Mouse (Mus musculus): ENCODE data around the gene Gmeb2. TPM values are rescaled to one million over a fixed set of nuclear protein-coding genes. Genes with fewer than 3 reads are reported as not detected.

Gmeb2 gene
- total and polyA plus RNA-seq, 3 experiments = 8.5 to 10.2 (median 9.4) TPM

- intact Hi-C loops (cut with DNase I) = no loop called here
- no peaks in the 10 kb centered on the region for H3K4me1 ChIP-seq (ENCODE audit: control insufficient read depth, insufficient read depth, low read length)
- WGBS = 18% methylated on average over 30 of the region's 30 CpGs
- H3K36me3 ChIP-seq (ENCODE audit: control insufficient read depth, insufficient read depth, low read length) = no peaks in the 10 kb centered on the region
- DNase-seq = peak; percentile 35 to 55
- no peak overlapping the region for H3K27ac ChIP-seq
- H3K79me2 ChIP-seq (replicated peaks; ENCODE audit: control insufficient read depth, insufficient read depth, low read length) = no peaks in the 10 kb centered on the region
- H3K27me3 ChIP-seq (ENCODE audit: control insufficient read depth, insufficient read depth, low read length) = no peaks in the 10 kb centered on the region
- H3K9ac ChIP-seq (ENCODE audit: low read depth, low read length) = no peak overlapping the region
- H3K4me3 ChIP-seq = no peak overlapping the region
- peak; percentile 73 for TF ChIP-seq CTCF (IDR thresholded peaks at IDR 0.05)
- TF ChIP-seq EP300 (IDR thresholded peaks at IDR 0.05; ENCODE audit: insufficient read depth, low read depth, low read length) = no peak
Measured at GRCm38 (mm10) chr2:181307144-181307804, 19.4 kb upstream of the Gmeb2 start.

- intact Hi-C loops (cut with DNase I) = no loop called here
- Histone ChIP-seq H3K79me2 (replicated peaks; ENCODE audit: control insufficient read depth, insufficient read depth, low read length) (no peaks in the 10 kb centered on the region; the same call in 1 of the 2 replicates), H3K27ac (no peak overlapping the region), H3K27me3 (ENCODE audit: control insufficient read depth, insufficient read depth, low read length) (no peaks in the 10 kb centered on the region), H3K4me1 (ENCODE audit: control insufficient read depth, insufficient read depth, low read length) (no peaks in the 10 kb centered on the region), H3K4me3 (no peak overlapping the region), H3K36me3 (ENCODE audit: control insufficient read depth, insufficient read depth, low read length) (no peaks in the 10 kb centered on the region), H3K9ac (ENCODE audit: low read depth, low read length) (no peak overlapping the region)
- TF ChIP-seq POLR2A (IDR thresholded peaks at IDR 0.05; ENCODE audit: insufficient read depth, low read depth, low read length) (no peak), EP300 (IDR thresholded peaks at IDR 0.05; ENCODE audit: insufficient read depth, low read depth, low read length) (no peak), CTCF (IDR thresholded peaks at IDR 0.05) (no peak)
- 77% methylated on average over 1 of the region's 1 CpGs for WGBS
- no peak for DNase-seq
Measured at GRCm38 (mm10) chr2:181304944-181305343, 17.1 kb upstream of the Gmeb2 start.

- intact Hi-C loops (cut with DNase I) = no loop called here
- H3K9ac ChIP-seq (ENCODE audit: low read depth, low read length) = no peak overlapping the region
- DNase-seq = no peak
- H3K27me3 ChIP-seq (ENCODE audit: control insufficient read depth, insufficient read depth, low read length) = no peaks in the 10 kb centered on the region
- no peaks in the 10 kb centered on the region; the same call in 1 of the 2 replicates for H3K79me2 ChIP-seq (replicated peaks; ENCODE audit: control insufficient read depth, insufficient read depth, low read length)
- whole genome bisulfite sequencing = 28% methylated on average over 3 of the region's 3 CpGs
- no peak overlapping the region for H3K27ac ChIP-seq
- no peaks in the 10 kb centered on the region for H3K36me3 ChIP-seq (ENCODE audit: control insufficient read depth, insufficient read depth, low read length)
- H3K4me3 ChIP-seq = no peak overlapping the region
- H3K4me1 ChIP-seq (ENCODE audit: control insufficient read depth, insufficient read depth, low read length) = no peaks in the 10 kb centered on the region
- no peak for TF ChIP-seq EP300 (IDR thresholded peaks at IDR 0.05; ENCODE audit: insufficient read depth, low read depth, low read length)
- no peak for TF ChIP-seq CTCF (IDR thresholded peaks at IDR 0.05)
- TF ChIP-seq POLR2A (IDR thresholded peaks at IDR 0.05; ENCODE audit: insufficient read depth, low read depth, low read length) = no peak
Measured at GRCm38 (mm10) chr2:181302041-181302440, 14.2 kb upstream of the Gmeb2 start.

- H3K4me3 ChIP-seq = no peak overlapping the region
- peaks cover 11% of the 10 kb centered on the region for H3K4me1 ChIP-seq (ENCODE audit: control insufficient read depth, insufficient read depth, low read length)
- no peak for DNase-seq
- H3K79me2 ChIP-seq (replicated peaks; ENCODE audit: control insufficient read depth, insufficient read depth, low read length) = peaks cover 6% of the 10 kb centered on the region
- 33% methylated on average over 1 of the region's 1 CpGs for WGBS
- H3K27ac ChIP-seq = no peak overlapping the region
- peaks cover 13% of the 10 kb centered on the region for H3K36me3 ChIP-seq (ENCODE audit: control insufficient read depth, insufficient read depth, low read length)
- intact Hi-C loops (cut with DNase I) = no loop called here
- TF ChIP-seq EP300 (IDR thresholded peaks at IDR 0.05; ENCODE audit: insufficient read depth, low read depth, low read length) (no peak), POLR2A (IDR thresholded peaks at IDR 0.05; ENCODE audit: insufficient read depth, low read depth, low read length) (no peak), CTCF (IDR thresholded peaks at IDR 0.05) (no peak)
- no peaks in the 10 kb centered on the region for H3K27me3 ChIP-seq (ENCODE audit: control insufficient read depth, insufficient read depth, low read length)
- H3K9ac ChIP-seq (ENCODE audit: low read depth, low read length) = no peak overlapping the region
Measured at GRCm38 (mm10) chr2:181290937-181291336, 3.1 kb upstream of the Gmeb2 start.

GRCm38 (mm10) chr2:181288691-181289090 lies 856 bp upstream of the Gmeb2 start:
- H3K27me3 ChIP-seq (ENCODE audit: control insufficient read depth, insufficient read depth, low read length) = no peaks in the 10 kb centered on the region
- peaks cover 9% of the 10 kb centered on the region for H3K79me2 ChIP-seq (replicated peaks; ENCODE audit: control insufficient read depth, insufficient read depth, low read length)
- DNase-seq = no peak
- TF ChIP-seq POLR2A (IDR thresholded peaks at IDR 0.05; ENCODE audit: insufficient read depth, low read depth, low read length) = no peak
- no peak for TF ChIP-seq EP300 (IDR thresholded peaks at IDR 0.05; ENCODE audit: insufficient read depth, low read depth, low read length)
- H3K4me3 ChIP-seq = peak overlapping the region; percentile 55
- H3K9ac ChIP-seq (ENCODE audit: low read depth, low read length) = peak overlapping the region; percentile 30
- H3K4me1 ChIP-seq (ENCODE audit: control insufficient read depth, insufficient read depth, low read length) = peaks cover 11% of the 10 kb centered on the region
- WGBS = 74% methylated on average over 3 of the region's 3 CpGs
- intact Hi-C loops (cut with DNase I) = loop anchor here (2.0 kb wide), 2 partner anchors 30 to 46 kb away; partner anchors contain the start of genes Helz2 and Rtel1
- H3K27ac ChIP-seq = peak overlapping the region; percentile 97
- peaks cover 13% of the 10 kb centered on the region for H3K36me3 ChIP-seq (ENCODE audit: control insufficient read depth, insufficient read depth, low read length)

GRCm38 (mm10) chr2:181287338-181287957 lies 387 bp downstream of the Gmeb2 start:
- TF ChIP-seq CTCF (IDR thresholded peaks at IDR 0.05) (no peak), EP300 (IDR thresholded peaks at IDR 0.05; ENCODE audit: insufficient read depth, low read depth, low read length) (no peak), POLR2A (IDR thresholded peaks at IDR 0.05; ENCODE audit: insufficient read depth, low read depth, low read length) (peak; percentile 86)
- Histone ChIP-seq H3K4me1 (ENCODE audit: control insufficient read depth, insufficient read depth, low read length) (peaks cover 11% of the 10 kb centered on the region), H3K27ac (peak overlapping the region; percentile 97), H3K9ac (ENCODE audit: low read depth, low read length) (peak overlapping the region; percentile 98), H3K79me2 (replicated peaks; ENCODE audit: control insufficient read depth, insufficient read depth, low read length) (peaks cover 9% of the 10 kb centered on the region), H3K36me3 (ENCODE audit: control insufficient read depth, insufficient read depth, low read length) (peaks cover 13% of the 10 kb centered on the region), H3K4me3 (peak overlapping the region; percentile 78), H3K27me3 (ENCODE audit: control insufficient read depth, insufficient read depth, low read length) (no peaks in the 10 kb centered on the region)
- DNase-seq = peak; percentile 90 to 91
- WGBS = 2% methylated on average over 47 of the region's 71 CpGs
- intact Hi-C loops (cut with DNase I) = loop anchor here (1.0 kb wide), 2 partner anchors 15 to 100 kb away; partner anchors contain the start of gene Ppdpf
